Mouse (Mus musculus) liver, postnatal 0 days (tissue): Measurements from ENCODE around the gene Gm6904. TPM values are rescaled to one million over a fixed set of nuclear protein-coding genes. Genes with fewer than 3 reads are reported as not detected.

Experiments used
- ATAC-seq: fragments of 200-750 bp; cut with Nextera tagmentation; 2 replicates; pipeline ENCODE4 v1.8.0; 2017; ENCODE audit warnings: mild to moderate bottlenecking, moderate library complexity
- DNase-seq: peaks from one replicate; pipeline ENCODE4 v3.0.0-alpha.2; 2016
- H3K27ac ChIP-seq: fragments of 300-500 bp; sonication (generic); 2 replicates; pipeline ENCODE4 v1.5.1; 2014; ENCODE audit warnings: antibody characterized with exemption, moderate library complexity, mild to moderate bottlenecking, low read depth
- H3K27me3 ChIP-seq: fragments of 300-500 bp; sonication (generic); 2 replicates; pipeline ENCODE4 v1.6.1; 2014; ENCODE audit warnings: low read length, control low read depth, mixed read lengths; ENCODE audit not compliant: insufficient read depth
- H3K36me3 ChIP-seq: fragments of 300-500 bp; sonication (generic); replicated peaks from 2 replicates; pipeline ENCODE4 v1.6.1; 2014; ENCODE audit warnings: mild to moderate bottlenecking, control low read depth, low read length, moderate library complexity, mixed read lengths; ENCODE audit not compliant: insufficient read depth
- H3K4me1 ChIP-seq: fragments of 300-500 bp; sonication (generic); 2 replicates; pipeline ENCODE4 v1.6.1; 2014; ENCODE audit warnings: antibody characterized with exemption, mild to moderate bottlenecking, control low read depth; ENCODE audit not compliant: insufficient read depth
- H3K4me2 ChIP-seq: fragments of 300-500 bp; sonication (generic); 2 replicates; pipeline ENCODE4 v1.6.1; 2014; ENCODE audit warnings: low read depth, mild to moderate bottlenecking, low read length, moderate library complexity, mixed read lengths
- H3K4me3 ChIP-seq: fragments of 300-500 bp; sonication (generic); 2 replicates; pipeline ENCODE4 v1.5.1; 2014; ENCODE audit warnings: low read depth, low read length
- H3K9ac ChIP-seq: fragments of 300-500 bp; sonication (generic); replicated peaks from 2 replicates; pipeline ENCODE4 v1.6.1; 2014; ENCODE audit warnings: mild to moderate bottlenecking, moderate library complexity
- H3K9me3 ChIP-seq: fragments of 300-500 bp; sonication (generic); 2 replicates; pipeline ENCODE4 v1.6.1; 2016; ENCODE audit warnings: mild to moderate bottlenecking, control low read depth, low read length, mixed read lengths
- CTCF ChIP-seq: sonication (generic); IDR thresholded peaks from 2 replicates; pipeline ENCODE4 v1.5.1; 2016; ENCODE audit warnings: antibody characterized with exemption, low read depth
- EP300 ChIP-seq: IDR thresholded peaks from 2 replicates; pipeline ENCODE4 v1.6.1; 2016; ENCODE audit warnings: antibody characterized with exemption, low read depth, mild to moderate bottlenecking
- WGBS: fragments of 180-500 bp; shearing (Covaris S2); extraction: QIAGEN DNeasy Blood & Tissue Kit; methylation state at CpG from one replicate; pipeline ENCODE4 v1.1.7; 2014; ENCODE audit not compliant: insufficient replicate concordance; 5-methylcytosine and 5-hydroxymethylcytosine counted together
- polyA plus RNA-seq: library from polyadenylated mRNA; unstranded; fragments of >200 nt; fragmentation: Nextera tagmentation; extraction: Ambion mirVana; gene quantifications from 2 replicates; pipeline ENCODE4 v1.2.1, GENCODE M21; 2015

Gene Gm6904
- polyA plus RNA-seq, 1 experiment from 2014 or later, result not detected

GRCm38 (mm10) chr14:59205976-59206583 lies 53.9 kb downstream of the Gm6904 start:
- Histone ChIP-seq H3K27me3 (no peaks in the 10 kb centered on the region), H3K4me2 (peak overlapping the region; percentile 10), H3K9ac (no peak overlapping the region), H3K9me3 (no peaks in the 10 kb centered on the region), H3K4me1 (peaks cover 13% of the 10 kb centered on the region; the same call in 1 of the 2 replicates), H3K36me3 (no peaks in the 10 kb centered on the region), H3K27ac (peak overlapping the region; percentile 84), H3K4me3 (no peak overlapping the region)
- 62% methylated on average over 10 of the region's 10 CpGs for WGBS
- ATAC-seq (peak; percentile 82), DNase-seq (peak; percentile 40)
- TF ChIP-seq CTCF (no peak), EP300 (peak; percentile 30; the same call in 1 of the 2 replicates)

- TF ChIP-seq EP300 (no peak), CTCF (no peak)
- H3K9me3 ChIP-seq, result no peaks in the 10 kb centered on the region
- no peak for DNase-seq
- ATAC-seq, result no peak
- 49% methylated on average over 7 of the region's 7 CpGs for WGBS
- H3K27me3 ChIP-seq, result no peaks in the 10 kb centered on the region
- H3K27ac ChIP-seq, result peak overlapping the region; percentile 84
- H3K4me3 ChIP-seq, result no peak overlapping the region
- peaks cover 13% of the 10 kb centered on the region for H3K4me1 ChIP-seq
- no peaks in the 10 kb centered on the region for H3K36me3 ChIP-seq
- H3K9ac ChIP-seq, result no peak overlapping the region
- H3K4me2 ChIP-seq, result 0 out of 2 replicates have a peak overlapping the region, but pooled peaks have one; percentile 15
Measured at GRCm38 (mm10) chr14:59205461-59205860, 54.6 kb downstream of the Gm6904 start.

GRCm38 (mm10) chr14:59201604-59202215 lies 58.3 kb downstream of the Gm6904 start:
- Histone ChIP-seq H3K4me2 (peak overlapping the region; percentile 88), H3K36me3 (no peaks in the 10 kb centered on the region), H3K27me3 (no peaks in the 10 kb centered on the region), H3K27ac (peak overlapping the region; percentile 95), H3K4me1 (peaks cover 7% of the 10 kb centered on the region), H3K9ac (peak overlapping the region; percentile 85), H3K9me3 (no peaks in the 10 kb centered on the region), H3K4me3 (peak overlapping the region; percentile 83)
- TF ChIP-seq EP300 (no peak), CTCF (no peak)
- WGBS, result 2% methylated on average over 21 of the region's 21 CpGs
- DNase-seq (no peak), ATAC-seq (no peak)

- Histone ChIP-seq H3K36me3 (no peaks in the 10 kb centered on the region), H3K4me3 (peak within 1 kb of the TSS; percentile 83), H3K4me1 (peaks cover 6% of the 10 kb centered on the region), H3K27ac (peak within 1 kb of the TSS; percentile 95), H3K27me3 (no peaks in the 10 kb centered on the region), H3K4me2 (peak within 1 kb of the TSS; percentile 88), H3K9me3 (no peaks in the 10 kb centered on the region), H3K9ac (peak within 1 kb of the TSS; percentile 85)
- peak; percentile 69 for TF ChIP-seq CTCF
- TF ChIP-seq EP300, result peak; percentile 18; the same call in 1 of the 2 replicates
- WGBS, result under 1% methylated on average over 83 of the region's 96 CpGs
- DNase-seq (peak; percentile 93), ATAC-seq (peak; percentile 92)
Measured at GRCm38 (mm10) chr14:59200711-59201603, 59.1 kb downstream of the Gm6904 start, which contains the start of gene Rcbtb1. TSS of gene Rcbtb1 (plus strand) at chr14:59201209.

Other genes with a start within 250 kb of the Gm6904 start
- gene 1700129C05Rik, start 117.3 kb downstream of the Gm6904 start, polyA plus RNA-seq, result not detected in 2 replicates
- not detected in 2 replicates for gene Gm5142, start 81.5 kb downstream of the Gm6904 start, polyA plus RNA-seq
- 16.1 and 16.5 TPM in 2 replicates for gene Rcbtb1, start 59.0 kb downstream of the Gm6904 start, polyA plus RNA-seq
- gene Phf11a, start 37.3 kb upstream of the Gm6904 start, polyA plus RNA-seq, result 0.30 and 0.56 TPM in 2 replicates
- gene Phf11b, start 81.1 kb upstream of the Gm6904 start, polyA plus RNA-seq, result 2.1 and 2.6 TPM in 2 replicates
- 2.9 and 3.5 TPM in 2 replicates for gene Phf11d, start 105.3 kb upstream of the Gm6904 start, polyA plus RNA-seq
- 0.50 and 0.79 TPM in 2 replicates for gene Phf11c, start 135.2 kb upstream of the Gm6904 start, polyA plus RNA-seq
- gene Setdb2, start 180.7 kb upstream of the Gm6904 start, polyA plus RNA-seq, result 8.1 and 9.5 TPM in 2 replicates
- gene Cab39l, start 180.8 kb upstream of the Gm6904 start, polyA plus RNA-seq, result 25.0 and 25.4 TPM in 2 replicates